Mouse (Mus musculus): ENCODE data around the gene Calcrl.

- TF ChIP-seq CTCF (IDR thresholded peaks at IDR 0.05; ENCODE audit: borderline replicate concordance, insufficient read depth, low read depth, low read length) (no peak), POLR2A (IDR thresholded peaks at IDR 0.05; ENCODE audit: borderline replicate concordance, insufficient read depth, low read length) (no peak)
These were observed 16.7 kb upstream of the Calcrl start for GRCm38 (mm10) chr2:84441940-84442339.
